Mouse (Mus musculus) cerebellum, postnatal 14 days (tissue): Measurements from ENCODE around the gene Zgpat.
A peak's percentile ranks its signal among the peaks of the same experiment; 100 is the strongest.

Experiments
- DNase-seq, 2 experiments: peaks; one replicate each; pipeline ENCODE4 v3.0.0; 2021; ENCODE audit warnings: mixed read lengths in 2 of 2

The Zgpat gene

DNA sequence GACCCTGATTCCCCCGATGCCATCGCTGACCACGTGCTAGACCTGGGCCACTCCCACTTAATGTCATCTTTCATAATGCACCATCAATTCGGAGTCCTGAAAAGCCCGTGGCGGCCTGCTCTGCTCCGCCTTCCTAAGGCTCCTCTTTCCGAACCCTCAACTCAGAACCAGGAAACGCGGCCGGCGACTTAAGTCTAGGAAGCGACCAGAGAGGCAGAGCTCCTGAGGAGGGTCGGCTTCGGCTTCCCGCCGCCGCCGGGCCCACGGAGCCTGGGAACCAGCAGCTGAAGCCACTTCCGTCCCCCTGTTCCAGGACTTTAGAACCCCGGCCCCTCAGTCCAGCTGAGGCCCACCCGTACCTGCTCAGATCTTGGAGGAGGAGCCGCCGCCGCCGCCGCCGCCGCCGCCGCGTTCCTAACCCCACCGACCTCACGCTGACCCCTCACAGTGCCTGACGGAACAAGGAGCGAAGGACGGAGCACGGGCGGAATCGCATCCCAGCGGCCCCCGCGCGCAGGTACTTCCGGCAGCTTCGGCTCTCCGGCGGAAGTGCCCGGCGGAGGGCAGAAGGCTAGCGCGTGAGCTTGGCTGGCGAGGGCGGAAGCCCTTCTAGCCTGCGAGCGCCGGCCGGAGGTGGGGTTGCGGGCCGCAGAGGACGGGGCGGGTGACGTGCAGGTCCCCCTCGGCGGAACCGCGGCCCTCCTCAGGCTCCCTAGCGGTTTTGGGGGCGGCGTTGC lies at the start of gene Zgpat, which contains the start of gene Arfrp1:
Zgpat (plus strand) TSS at position 69 of the 737 bp plus-strand sequence.
Arfrp1 (minus strand) TSS at position 545 of the 737 bp plus-strand sequence.
- peak; percentile 91 to 92 for DNase-seq

GRCm38 (mm10) chr2:181319248-181320102 lies 45.3 kb upstream of the Zgpat start, which contains the start of gene Rtel1:
TSS of gene Rtel1 (plus strand) at chr2:181319739.
- peak; percentile 90 to 91 for DNase-seq

GRCm38 (mm10) chr2:181320103-181320499 lies 44.6 kb upstream of the Zgpat start:
- DNase-seq = no peak

GRCm38 (mm10) chr2:181322136-181322535 lies 42.6 kb upstream of the Zgpat start:
- DNase-seq = no peak

GRCm38 (mm10) chr2:181326098-181326497 lies 38.6 kb upstream of the Zgpat start:
- no peak for DNase-seq

DNA sequence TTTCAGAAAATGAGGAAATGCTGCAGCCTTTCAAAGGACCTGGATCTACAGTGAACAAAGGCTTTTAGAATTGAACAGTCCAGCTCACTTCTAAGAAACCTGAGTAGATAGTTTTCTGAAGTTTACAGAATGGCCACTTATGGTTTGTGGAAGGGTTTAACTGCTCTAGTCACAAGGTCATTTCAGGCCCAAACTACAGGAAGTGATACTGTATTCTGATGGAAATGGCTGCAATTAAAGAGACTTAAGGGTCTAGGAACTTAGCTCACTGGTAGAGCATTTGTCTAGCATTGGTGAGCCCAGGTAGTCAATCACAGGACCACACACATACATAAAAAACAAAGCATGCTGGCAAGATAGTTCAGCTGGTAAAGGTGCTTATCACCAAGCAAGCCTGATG lies 32.2 kb upstream of the Zgpat start:
- DNase-seq = no peak

DNA sequence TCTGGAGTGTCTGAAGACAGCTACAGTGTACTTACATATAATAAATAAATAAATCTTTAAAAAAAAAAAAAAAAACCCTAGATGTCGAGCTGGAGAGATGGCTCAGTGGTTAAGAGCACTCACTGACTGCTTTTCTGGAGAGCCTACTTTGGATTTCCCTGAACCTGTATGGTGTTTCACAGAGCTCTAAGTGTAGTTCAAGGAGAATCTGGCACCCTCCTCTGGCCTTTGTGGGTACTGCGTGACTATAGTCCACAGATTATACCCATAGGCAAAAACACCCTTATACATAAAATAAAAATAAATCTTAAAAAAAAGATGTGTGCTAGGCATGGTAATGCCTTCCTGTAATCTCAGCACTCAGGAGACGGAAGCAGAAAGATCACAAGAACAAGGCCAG lies 30.7 kb upstream of the Zgpat start:
- peak; percentile 81 to 85 for DNase-seq

DNA sequence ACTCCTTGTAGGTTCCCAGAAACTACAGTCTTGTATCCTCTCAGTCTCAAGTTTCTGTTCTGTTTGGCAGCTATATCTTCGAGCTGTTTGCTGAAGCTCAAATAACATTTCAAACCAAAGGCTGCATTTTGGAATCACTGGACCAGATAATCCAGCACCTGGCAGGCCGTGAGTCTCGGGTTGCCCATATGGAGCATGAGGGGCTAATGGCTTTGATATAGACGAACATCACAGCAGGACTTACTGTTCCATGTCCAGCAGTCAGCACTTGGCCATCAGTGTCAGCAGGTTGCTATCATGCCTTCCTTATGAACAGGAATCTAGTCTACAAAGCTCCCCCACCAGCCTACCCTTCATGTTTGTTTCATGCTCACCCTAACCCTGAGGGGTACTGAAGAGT lies 24.3 kb upstream of the Zgpat start:
- DNase-seq = peak; percentile 76 to 78

- no peak for DNase-seq
Measured at GRCm38 (mm10) chr2:181342766-181343165, 22.0 kb upstream of the Zgpat start.

GRCm38 (mm10) chr2:181356780-181357179 lies 7.9 kb upstream of the Zgpat start:
- DNase-seq = no peak

DNA sequence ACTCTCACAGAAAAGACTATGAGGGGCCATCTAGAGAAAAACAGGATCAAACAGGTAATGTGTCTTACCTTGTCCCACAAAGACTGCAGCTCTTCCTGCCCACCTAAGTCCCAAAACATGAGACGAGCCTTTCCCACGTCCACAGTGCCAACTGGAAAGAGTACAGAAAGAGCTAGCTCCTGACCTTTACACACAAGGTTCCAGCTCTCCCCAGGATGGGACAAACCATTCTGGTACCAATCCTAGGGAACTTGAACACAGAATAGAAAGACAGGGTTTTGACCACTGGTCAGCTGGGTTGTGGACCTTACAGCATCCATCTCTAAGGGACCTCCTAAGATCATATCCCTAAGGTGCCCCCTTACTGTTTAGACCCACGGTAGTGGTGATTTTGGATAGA lies 782 bp upstream of the Zgpat start:
- no peak for DNase-seq

DNA sequence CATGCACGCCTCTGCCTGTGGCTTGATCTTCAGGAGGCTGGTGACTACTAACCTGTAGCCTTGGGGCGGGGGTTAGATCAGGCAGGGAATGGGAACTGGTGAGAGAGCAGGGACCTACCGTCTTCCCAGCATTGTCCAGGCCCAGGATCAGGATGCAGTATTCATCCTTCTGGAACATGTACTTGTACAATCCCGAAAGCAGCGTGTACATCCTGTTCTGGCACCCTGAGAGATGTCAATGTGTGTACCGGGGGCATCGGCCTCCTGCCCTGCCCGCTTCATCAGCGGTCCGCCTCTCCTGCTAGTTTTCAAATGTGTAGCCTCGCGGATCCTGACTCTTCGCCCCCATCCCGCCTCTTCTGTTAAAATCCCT lies 255 bp upstream of the Zgpat start:
- no peak for DNase-seq

- no peak for DNase-seq
Measured at GRCm38 (mm10) chr2:181365655-181366075, 937 bp downstream of the Zgpat start.

- peak in 1 of 2 experiments; percentile 28 for DNase-seq
Measured at GRCm38 (mm10) chr2:181370001-181370400, 5.3 kb downstream of the Zgpat start.

DNA sequence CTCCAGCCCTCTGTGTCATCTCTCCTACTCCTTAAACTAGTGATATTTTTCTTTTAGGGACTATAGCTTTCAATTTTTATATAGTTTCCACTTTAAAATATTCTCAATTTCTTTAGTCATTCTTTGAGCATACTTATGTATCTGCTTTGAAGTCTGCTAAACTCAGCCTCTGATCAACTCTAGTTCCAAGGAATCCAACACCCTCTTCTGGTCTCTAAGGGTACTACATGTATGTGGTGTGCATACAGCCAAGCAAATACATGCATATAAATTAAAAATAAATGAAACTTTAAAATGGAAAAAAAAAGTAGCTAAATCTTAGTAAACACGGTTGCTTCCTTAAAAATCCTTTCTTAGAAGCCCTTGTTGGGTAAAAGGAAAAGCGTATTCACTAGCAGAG lies 11.1 kb downstream of the Zgpat start:
- peak; percentile 43 to 46 for DNase-seq

GRCm38 (mm10) chr2:181377230-181377629 lies 12.5 kb downstream of the Zgpat start:
- DNase-seq = no peak

DNA sequence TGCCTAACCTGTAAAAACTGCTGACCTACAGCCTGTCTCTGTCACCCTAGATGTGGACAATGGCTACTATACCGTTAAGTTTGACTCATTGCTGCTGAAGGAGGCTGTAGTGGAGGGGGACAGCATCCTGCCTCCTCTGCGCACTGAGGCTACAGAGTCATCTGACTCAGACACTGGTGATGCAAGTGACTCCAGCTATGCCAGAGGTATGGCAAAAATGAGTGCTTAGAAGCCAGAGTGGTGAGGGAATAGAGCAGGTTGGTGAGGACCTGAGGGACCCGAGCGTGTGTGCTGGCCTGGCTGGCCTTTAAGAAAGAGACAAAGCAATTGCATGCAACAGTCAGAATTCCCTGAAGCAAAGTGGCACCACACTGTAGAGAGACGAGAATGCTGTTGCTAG lies 14.0 kb downstream of the Zgpat start:
- no peak for DNase-seq

GRCm38 (mm10) chr2:181379778-181380177 lies 15.1 kb downstream of the Zgpat start, which contains the start of gene Lime1:
TSS of gene Lime1 (plus strand) at chr2:181380078.
- no peak for DNase-seq

GRCm38 (mm10) chr2:181380251-181380650 lies 15.5 kb downstream of the Zgpat start:
- no peak for DNase-seq

GRCm38 (mm10) chr2:181381107-181381506 lies 16.4 kb downstream of the Zgpat start:
- DNase-seq = no peak

DNA sequence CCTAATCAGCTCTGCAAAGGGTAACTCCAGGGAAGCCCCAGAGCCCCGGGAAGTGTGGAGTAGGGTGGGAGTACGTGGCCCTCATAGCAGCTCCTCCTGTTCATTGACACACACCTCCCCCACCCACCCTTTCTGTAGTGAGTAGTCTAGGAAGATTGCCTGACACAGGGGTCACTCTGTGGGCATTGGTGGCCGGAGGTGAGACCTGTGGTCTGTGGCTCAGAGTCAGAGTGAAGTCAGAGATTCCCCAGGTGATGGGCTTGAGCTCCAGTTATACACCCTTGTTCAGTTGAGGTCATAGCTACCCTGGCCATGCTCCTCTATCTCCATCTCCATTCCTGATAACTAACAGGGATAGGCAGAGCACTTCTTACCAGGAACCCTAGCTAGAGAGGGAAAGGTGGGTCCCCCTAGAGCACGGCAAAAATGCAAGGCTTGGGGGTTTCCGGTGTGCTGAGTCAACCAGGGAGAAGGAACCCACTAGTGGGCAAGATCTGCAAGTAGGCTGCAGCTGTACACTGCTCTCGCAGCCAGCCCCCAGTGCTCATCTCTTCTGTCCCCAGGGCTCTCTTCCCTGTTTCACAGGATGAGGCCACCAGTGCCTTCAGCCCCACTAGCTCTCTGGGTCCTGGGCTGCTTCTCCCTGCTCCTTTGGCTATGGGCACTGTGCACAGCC lies 17.0 kb downstream of the Zgpat start:
- no peak for DNase-seq

DNA sequence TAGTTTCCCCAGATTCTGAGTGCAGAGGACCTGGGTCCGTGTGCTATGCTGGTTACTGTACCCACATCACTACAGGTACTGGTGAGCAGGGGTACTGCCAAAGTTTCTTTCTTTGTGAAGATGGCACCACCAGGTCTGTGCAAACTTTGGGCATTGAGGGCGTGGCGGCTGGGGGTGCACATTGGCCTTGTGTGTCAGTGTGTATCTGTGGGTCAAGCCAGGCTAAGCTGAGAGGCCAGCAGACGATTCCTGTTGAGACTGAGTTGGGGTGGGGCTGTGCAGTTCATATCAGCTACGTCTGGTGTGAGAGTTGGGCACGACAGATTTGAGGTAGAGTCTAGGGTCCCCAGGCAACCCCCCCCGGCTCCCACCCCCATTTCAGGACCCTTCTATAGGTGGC lies 19.7 kb downstream of the Zgpat start:
- no peak for DNase-seq

- DNase-seq = peak; percentile 66 to 68
Measured at GRCm38 (mm10) chr2:181384919-181385391, 20.2 kb downstream of the Zgpat start.
